Mouse (Mus musculus): Measurements from ENCODE around the gene Colgalt1. TPM values are rescaled to one million over a fixed set of nuclear protein-coding genes. Genes with fewer than 3 reads are reported as not detected.

The Colgalt1 gene
- polyA plus RNA-seq, 1 experiment from 2014 or later: 45.2 TPM

- 70% methylated on average over 4 of the region's 4 CpGs for WGBS
Observed at GRCm38 (mm10) chr8:71577856-71578387, 32.9 kb upstream of the Colgalt1 start.

GRCm38 (mm10) chr8:71579009-71579408 lies 31.8 kb upstream of the Colgalt1 start:
- Histone ChIP-seq H3K27ac (replicated peaks; ENCODE audit: low read depth, low read length) (no peak overlapping the region), H3K27me3 (ENCODE audit: control insufficient read depth, insufficient read depth, low read length) (no peaks in the 10 kb centered on the region), H3K4me2 (ENCODE audit: low read depth, low read length) (no peak overlapping the region), H3K9me3 (replicated peaks; ENCODE audit: control insufficient read depth, low read length) (no peaks in the 10 kb centered on the region), H3K4me1 (ENCODE audit: control insufficient read depth, insufficient read depth, low read length) (no peaks in the 10 kb centered on the region), H3K36me3 (replicated peaks; ENCODE audit: control insufficient read depth, insufficient read depth, low read depth, low read length) (no peaks in the 10 kb centered on the region; the same call in none of the 2 replicates), H3K4me3 (ENCODE audit: low read depth, low read length) (no peak overlapping the region), H3K9ac (replicated peaks; ENCODE audit: low read length) (no peak overlapping the region)
- ATAC-seq (replicated peaks; ENCODE audit: insufficient number of reproducible peaks, low FRiP score, low TSS enrichment, low read depth): no peak
- DNase-seq (ENCODE audit: low spot score): no peak
- WGBS: 78% methylated on average over 1 of the region's 1 CpGs

More at GRCm38 (mm10) chr8:71577856-71578387, 32.9 kb upstream of the Colgalt1 start:
- no peak for DNase-seq (ENCODE audit: low spot score)
- Histone ChIP-seq H3K36me3 (replicated peaks; ENCODE audit: control insufficient read depth, insufficient read depth, low read depth, low read length) (no peaks in the 10 kb centered on the region; the same call in none of the 2 replicates), H3K4me2 (ENCODE audit: low read depth, low read length) (no peak overlapping the region), H3K27ac (replicated peaks; ENCODE audit: low read depth, low read length) (no peak overlapping the region), H3K9ac (replicated peaks; ENCODE audit: low read length) (no peak overlapping the region), H3K9me3 (replicated peaks; ENCODE audit: control insufficient read depth, low read length) (no peaks in the 10 kb centered on the region), H3K4me1 (ENCODE audit: control insufficient read depth, insufficient read depth, low read length) (no peaks in the 10 kb centered on the region), H3K27me3 (ENCODE audit: control insufficient read depth, insufficient read depth, low read length) (no peaks in the 10 kb centered on the region), H3K4me3 (ENCODE audit: low read depth, low read length) (no peak overlapping the region)
- no peak for ATAC-seq (replicated peaks; ENCODE audit: insufficient number of reproducible peaks, low FRiP score, low TSS enrichment, low read depth)

GRCm38 (mm10) chr8:71579476-71579875 lies 31.3 kb upstream of the Colgalt1 start:
- DNase-seq (ENCODE audit: low spot score) (no peak), ATAC-seq (replicated peaks; ENCODE audit: insufficient number of reproducible peaks, low FRiP score, low TSS enrichment, low read depth) (no peak)
- Histone ChIP-seq H3K4me2 (ENCODE audit: low read depth, low read length) (no peak overlapping the region), H3K9me3 (replicated peaks; ENCODE audit: control insufficient read depth, low read length) (no peaks in the 10 kb centered on the region), H3K36me3 (replicated peaks; ENCODE audit: control insufficient read depth, insufficient read depth, low read depth, low read length) (no peaks in the 10 kb centered on the region; the same call in none of the 2 replicates), H3K27ac (replicated peaks; ENCODE audit: low read depth, low read length) (no peak overlapping the region), H3K4me1 (ENCODE audit: control insufficient read depth, insufficient read depth, low read length) (no peaks in the 10 kb centered on the region), H3K9ac (replicated peaks; ENCODE audit: low read length) (no peak overlapping the region), H3K27me3 (ENCODE audit: control insufficient read depth, insufficient read depth, low read length) (no peaks in the 10 kb centered on the region), H3K4me3 (ENCODE audit: low read depth, low read length) (no peak overlapping the region)
- WGBS: 88% methylated on average over 14 of the region's 14 CpGs

DNA sequence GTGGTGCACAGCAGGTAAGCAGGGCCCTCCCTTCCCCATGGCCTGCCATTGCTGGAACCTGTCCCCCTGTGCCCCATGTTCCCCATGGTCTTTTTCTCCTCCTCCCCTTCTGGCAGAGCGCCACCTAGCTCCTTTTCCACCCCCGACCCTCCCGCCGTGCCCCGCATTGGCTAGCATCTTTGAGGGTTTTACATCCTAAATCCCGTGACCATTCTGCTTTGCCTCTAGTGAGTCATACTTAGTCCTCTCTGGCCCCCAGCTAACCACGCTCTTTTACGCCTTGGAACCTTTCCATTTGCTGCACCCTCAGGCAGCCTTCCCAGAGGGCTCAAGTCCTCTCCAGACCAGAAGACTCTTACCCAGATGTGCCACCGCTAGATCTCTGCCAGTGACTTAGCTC lies 30.6 kb upstream of the Colgalt1 start:
- Histone ChIP-seq H3K4me1 (ENCODE audit: control insufficient read depth, insufficient read depth, low read length) (no peaks in the 10 kb centered on the region), H3K27ac (replicated peaks; ENCODE audit: low read depth, low read length) (no peak overlapping the region), H3K4me2 (ENCODE audit: low read depth, low read length) (no peak overlapping the region), H3K9ac (replicated peaks; ENCODE audit: low read length) (no peak overlapping the region), H3K36me3 (replicated peaks; ENCODE audit: control insufficient read depth, insufficient read depth, low read depth, low read length) (no peaks in the 10 kb centered on the region; the same call in none of the 2 replicates), H3K27me3 (ENCODE audit: control insufficient read depth, insufficient read depth, low read length) (no peaks in the 10 kb centered on the region), H3K4me3 (ENCODE audit: low read depth, low read length) (no peak overlapping the region), H3K9me3 (replicated peaks; ENCODE audit: control insufficient read depth, low read length) (no peaks in the 10 kb centered on the region)
- no peak for DNase-seq (ENCODE audit: low spot score)
- no peak for ATAC-seq (replicated peaks; ENCODE audit: insufficient number of reproducible peaks, low FRiP score, low TSS enrichment, low read depth)
- WGBS: 24% methylated on average over 9 of the region's 9 CpGs

DNA sequence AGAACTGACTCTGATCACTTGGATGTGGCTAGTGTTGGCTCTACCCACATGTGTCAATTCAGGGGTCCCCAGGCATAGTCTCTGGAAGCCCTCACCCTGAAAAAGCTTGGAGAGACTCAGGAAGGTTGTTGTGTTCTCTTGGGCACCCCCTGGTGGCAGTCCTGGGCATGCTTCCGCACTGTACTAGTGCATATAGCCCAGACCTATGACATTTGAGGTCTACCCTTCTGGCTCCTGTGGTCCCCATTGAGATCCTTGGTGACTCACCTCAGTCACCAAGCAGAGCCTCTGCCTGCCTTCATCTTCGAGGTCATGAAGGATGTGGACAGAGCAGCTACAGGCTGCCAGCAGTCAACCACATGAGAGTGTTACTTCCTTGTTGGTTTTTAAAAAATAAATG lies 23.9 kb upstream of the Colgalt1 start:
- Histone ChIP-seq H3K27ac (replicated peaks; ENCODE audit: low read depth, low read length) (no peak overlapping the region), H3K4me2 (ENCODE audit: low read depth, low read length) (no peak overlapping the region), H3K36me3 (replicated peaks; ENCODE audit: control insufficient read depth, insufficient read depth, low read depth, low read length) (no peaks in the 10 kb centered on the region), H3K9me3 (replicated peaks; ENCODE audit: control insufficient read depth, low read length) (no peaks in the 10 kb centered on the region), H3K4me1 (ENCODE audit: control insufficient read depth, insufficient read depth, low read length) (no peaks in the 10 kb centered on the region), H3K9ac (replicated peaks; ENCODE audit: low read length) (no peak overlapping the region), H3K27me3 (ENCODE audit: control insufficient read depth, insufficient read depth, low read length) (no peaks in the 10 kb centered on the region), H3K4me3 (ENCODE audit: low read depth, low read length) (no peak overlapping the region)
- WGBS: 73% methylated on average over 2 of the region's 2 CpGs
- DNase-seq (ENCODE audit: low spot score) (peak; percentile 53), ATAC-seq (replicated peaks; ENCODE audit: insufficient number of reproducible peaks, low FRiP score, low TSS enrichment, low read depth) (no peak)

DNA sequence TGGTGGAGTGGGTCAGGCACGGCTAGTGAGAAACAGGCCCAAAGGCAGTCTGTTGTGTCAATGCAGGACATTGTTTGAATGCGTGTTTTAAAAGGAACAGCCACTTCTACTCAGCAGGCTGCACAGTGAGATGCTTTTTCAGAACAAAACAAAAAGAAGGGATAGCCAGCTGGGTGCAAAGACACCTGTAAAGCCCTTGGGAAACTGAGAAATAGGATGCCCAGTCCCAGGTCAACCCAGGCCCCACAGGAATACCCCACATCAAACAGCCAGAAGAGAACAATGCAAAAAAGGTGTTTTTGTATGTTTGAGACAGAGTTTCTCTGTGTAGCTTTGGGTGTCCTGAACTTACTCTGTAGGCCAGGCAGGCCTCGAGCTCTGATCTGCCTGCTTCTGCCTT lies 22.0 kb upstream of the Colgalt1 start:
- DNase-seq (ENCODE audit: low spot score) (no peak), ATAC-seq (replicated peaks; ENCODE audit: insufficient number of reproducible peaks, low FRiP score, low TSS enrichment, low read depth) (no peak)
- Histone ChIP-seq H3K4me2 (ENCODE audit: low read depth, low read length) (no peak overlapping the region), H3K36me3 (replicated peaks; ENCODE audit: control insufficient read depth, insufficient read depth, low read depth, low read length) (no peaks in the 10 kb centered on the region), H3K4me1 (ENCODE audit: control insufficient read depth, insufficient read depth, low read length) (peaks cover 3% of the 10 kb centered on the region; the same call in 1 of the 2 replicates), H3K9ac (replicated peaks; ENCODE audit: low read length) (no peak overlapping the region), H3K27me3 (ENCODE audit: control insufficient read depth, insufficient read depth, low read length) (no peaks in the 10 kb centered on the region), H3K27ac (replicated peaks; ENCODE audit: low read depth, low read length) (no peak overlapping the region), H3K9me3 (replicated peaks; ENCODE audit: control insufficient read depth, low read length) (no peaks in the 10 kb centered on the region), H3K4me3 (ENCODE audit: low read depth, low read length) (no peak overlapping the region)
- WGBS: 62% methylated on average over 3 of the region's 3 CpGs

GRCm38 (mm10) chr8:71591017-71591416 lies 19.8 kb upstream of the Colgalt1 start:
- Histone ChIP-seq H3K4me1 (ENCODE audit: control insufficient read depth, insufficient read depth, low read length) (peaks cover 3% of the 10 kb centered on the region; the same call in 1 of the 2 replicates), H3K9ac (replicated peaks; ENCODE audit: low read length) (peak overlapping the region; percentile 94; the same call in 1 of the 2 replicates), H3K9me3 (replicated peaks; ENCODE audit: control insufficient read depth, low read length) (no peaks in the 10 kb centered on the region), H3K27me3 (ENCODE audit: control insufficient read depth, insufficient read depth, low read length) (no peaks in the 10 kb centered on the region), H3K27ac (replicated peaks; ENCODE audit: low read depth, low read length) (no peak overlapping the region), H3K36me3 (replicated peaks; ENCODE audit: control insufficient read depth, insufficient read depth, low read depth, low read length) (no peaks in the 10 kb centered on the region), H3K4me3 (ENCODE audit: low read depth, low read length) (peak overlapping the region; percentile 84), H3K4me2 (ENCODE audit: low read depth, low read length) (peak overlapping the region; percentile 78)
- ATAC-seq (replicated peaks; ENCODE audit: insufficient number of reproducible peaks, low FRiP score, low TSS enrichment, low read depth) (no peak), DNase-seq (ENCODE audit: low spot score) (no peak)
- 29% methylated on average over 5 of the region's 5 CpGs for WGBS

DNA sequence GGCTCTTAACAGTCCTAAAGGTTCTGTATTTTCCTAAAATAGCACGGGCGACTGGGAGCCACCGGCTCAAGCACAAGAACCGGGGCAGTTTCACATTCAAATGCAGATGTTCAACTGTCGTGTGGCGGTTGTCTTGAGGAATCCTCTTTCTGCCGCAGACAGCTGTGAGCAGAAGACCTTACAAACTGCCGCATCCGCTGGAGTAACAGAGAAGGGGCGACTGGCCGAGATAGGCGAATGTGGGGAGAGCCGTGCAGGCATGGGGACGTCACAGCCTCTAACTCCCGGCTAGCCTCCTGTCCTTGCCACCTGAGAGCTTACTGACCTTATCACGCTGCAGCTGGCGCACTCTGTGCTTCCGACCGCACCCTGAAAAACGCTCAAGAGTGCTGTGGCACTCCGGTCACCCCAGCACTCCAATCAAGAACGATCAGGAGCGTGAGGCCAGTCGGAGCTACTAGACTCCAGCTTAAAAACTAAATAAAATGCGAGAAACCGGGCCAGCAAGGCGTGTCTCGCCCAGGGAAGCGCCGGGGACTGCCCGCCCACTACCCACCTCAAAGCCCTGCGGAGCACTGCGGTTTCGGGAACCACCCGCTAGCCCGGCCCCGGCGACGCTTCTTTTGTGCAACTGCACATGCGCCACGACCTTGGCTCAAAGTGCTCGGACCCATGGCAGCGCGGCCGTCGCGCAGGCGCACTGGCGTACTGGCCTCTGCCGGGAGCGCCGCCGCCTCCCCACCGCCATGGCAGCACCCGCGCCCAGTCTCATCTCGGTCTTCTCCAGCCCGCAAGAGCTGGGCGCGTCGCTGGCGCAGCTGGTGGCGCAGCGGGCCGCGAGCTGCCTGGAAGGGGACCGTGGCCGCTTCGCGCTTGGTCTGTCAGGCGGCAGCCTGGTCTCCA lies 19.1 kb upstream of the Colgalt1 start, which contains the start of gene Pgls:
Pgls (plus strand) TSS at position 706 of the 903 bp plus-strand sequence.
- Histone ChIP-seq H3K4me1 (ENCODE audit: control insufficient read depth, insufficient read depth, low read length) (peaks cover 3% of the 10 kb centered on the region; the same call in 1 of the 2 replicates), H3K4me3 (ENCODE audit: low read depth, low read length) (peak within 1 kb of the TSS; percentile 84), H3K9me3 (replicated peaks; ENCODE audit: control insufficient read depth, low read length) (no peaks in the 10 kb centered on the region), H3K9ac (replicated peaks; ENCODE audit: low read length) (peak within 1 kb of the TSS; percentile 94), H3K36me3 (replicated peaks; ENCODE audit: control insufficient read depth, insufficient read depth, low read depth, low read length) (no peaks in the 10 kb centered on the region), H3K4me2 (ENCODE audit: low read depth, low read length) (peak within 1 kb of the TSS; percentile 78), H3K27me3 (ENCODE audit: control insufficient read depth, insufficient read depth, low read length) (no peaks in the 10 kb centered on the region), H3K27ac (replicated peaks; ENCODE audit: low read depth, low read length) (peak within 1 kb of the TSS; percentile 94)
- WGBS: under 1% methylated on average over 66 of the region's 71 CpGs
- DNase-seq (ENCODE audit: low spot score) (peak; percentile 96), ATAC-seq (replicated peaks; ENCODE audit: insufficient number of reproducible peaks, low FRiP score, low TSS enrichment, low read depth) (peak; percentile 78)
